Mouse (Mus musculus) neutrophil, adult 83 days (primary cell): ENCODE data around the gene Pak1. TPM values are rescaled to one million over a fixed set of nuclear protein-coding genes. Genes with fewer than 3 reads are reported as not detected.

Experiments used
- total RNA-seq, 2 experiments: library from RNA; stranded (reverse); gene quantifications; one replicate each; pipeline ENCODE4 v1.2.4; 2023

The Pak1 gene
- total RNA-seq = 10 to 100 TPM; 41.4 to 42.7 TPM

DNA sequence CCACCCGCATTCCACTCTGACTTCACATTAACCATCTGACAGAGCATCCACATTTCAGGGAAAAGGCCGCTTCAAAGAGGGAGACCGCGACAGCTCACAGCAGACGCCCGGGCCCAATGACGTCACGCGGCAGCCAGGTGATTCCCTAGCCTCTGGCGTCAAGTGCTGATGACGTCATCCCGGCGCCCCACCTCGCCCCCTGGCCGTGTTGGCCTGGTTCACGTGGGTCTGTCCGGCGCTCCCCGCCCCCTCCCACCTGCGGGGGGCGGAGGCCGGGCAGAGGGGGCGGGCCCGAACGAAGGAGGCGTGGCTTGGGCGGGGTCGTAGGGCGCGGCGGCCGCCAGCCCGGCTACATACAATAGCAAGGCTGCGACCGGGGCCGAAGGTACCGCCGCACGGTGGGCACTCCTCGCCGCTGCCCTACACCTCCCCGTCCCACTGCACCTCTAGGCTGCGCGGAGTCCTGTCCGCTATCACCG lies at the start of gene Pak1:
Pak1 (plus strand) TSS at position 352 of the 479 bp plus-strand sequence.

DNA sequence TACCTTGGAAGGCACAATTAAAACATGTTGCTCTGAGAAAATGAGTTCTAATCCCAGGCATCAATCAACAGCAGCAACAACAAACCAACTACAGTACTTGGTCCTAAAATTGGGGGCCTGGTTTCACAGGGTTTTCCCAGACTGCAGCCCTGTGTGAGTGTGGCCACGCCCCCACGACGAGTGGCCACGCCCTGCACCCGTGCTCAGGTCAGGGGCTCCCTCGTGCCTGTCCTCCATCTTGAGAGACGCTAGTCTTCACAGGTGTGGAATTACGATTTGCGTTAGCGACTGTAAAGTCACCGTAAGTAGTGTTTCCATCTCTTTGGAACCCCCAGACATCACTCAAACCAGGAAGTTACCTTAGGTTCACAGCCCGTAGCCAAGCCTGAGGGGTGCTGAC lies 131.4 kb downstream of the Pak1 start, which contains the start of gene Gdpd4:
Gdpd4 (plus strand) TSS at position 214 of the 400 bp plus-strand sequence.

Other genes with a start within 250 kb of the Pak1 start
- gene Aamdc, start 209.0 kb upstream of the Pak1 start, total RNA-seq = 1 to 10 TPM; 4.8 to 6.0 TPM
- 10 to 100 TPM; 28.7 to 30.5 TPM for gene Rsf1, start 208.7 kb upstream of the Pak1 start, total RNA-seq
- gene Clns1a, start 91.9 kb upstream of the Pak1 start, total RNA-seq = 10 to 100 TPM; 35.9 to 37.3 TPM
- gene Aqp11, start 50.3 kb upstream of the Pak1 start, total RNA-seq = under 1 TPM; 0.81 to 0.93 TPM
- gene Gdpd4, start 131.4 kb downstream of the Pak1 start, total RNA-seq = not detected